Mouse (Mus musculus): ENCODE data around the gene Cacna1c. TPM values are rescaled to one million over a fixed set of nuclear protein-coding genes. Genes with fewer than 3 reads are reported as not detected.

Cacna1c gene
- polyA plus RNA-seq, 1 experiment: not detected

- H3ac ChIP-seq (ENCODE audit: control insufficient read depth, insufficient read length): no peak overlapping the region
- peaks cover 9% of the 10 kb centered on the region for H3K27me3 ChIP-seq (ENCODE audit: control insufficient read depth, insufficient read depth, insufficient read length)
- TF ChIP-seq POLR2A (IDR thresholded peaks at IDR 0.05; ENCODE audit: insufficient read length, low read depth) (no peak), TCF12 (IDR thresholded peaks at IDR 0.05; ENCODE audit: insufficient read depth, poor library complexity, severe bottlenecking) (no peak), REST (IDR thresholded peaks at IDR 0.05; ENCODE audit: insufficient read depth, insufficient read length) (no peak), MYOG (IDR thresholded peaks at IDR 0.05; ENCODE audit: control insufficient read depth in 1 of 3, insufficient read depth in 1 of 3, insufficient read length in 2 of 3, low read depth in 2 of 3) (no peak), MAX (IDR thresholded peaks at IDR 0.05; ENCODE audit: low read depth) (no peak), CEBPB (IDR thresholded peaks at IDR 0.05; ENCODE audit: insufficient read depth, poor library complexity, severe bottlenecking) (no peak), USF1 (IDR thresholded peaks at IDR 0.05; ENCODE audit: low read depth) (no peak), SRF (IDR thresholded peaks at IDR 0.05; ENCODE audit: control insufficient read depth, insufficient read length, low read depth) (no peak), POLR2AphosphoS2 (IDR thresholded peaks at IDR 0.05; ENCODE audit: insufficient read length, low read depth) (no peak), MYOD1 (IDR thresholded peaks at IDR 0.05; ENCODE audit: control insufficient read depth in 1 of 3, insufficient read length in 2 of 3, low read depth in 2 of 3) (no peak), TCF3 (IDR thresholded peaks at IDR 0.05; ENCODE audit: insufficient read length, low read depth) (no peak), E2F4 (IDR thresholded peaks at IDR 0.05; ENCODE audit: insufficient read depth) (no peak)
- no peak overlapping the region for H3K4me2 ChIP-seq (ENCODE audit: low read depth)
- no peak overlapping the region for H3K4me3 ChIP-seq
- no peaks in the 10 kb centered on the region for H3K79me2 ChIP-seq (ENCODE audit: control insufficient read depth, insufficient read depth)
- no peaks in the 10 kb centered on the region for H3K36me3 ChIP-seq (ENCODE audit: control insufficient read depth, insufficient read depth)
These were observed 393.9 kb downstream of the Cacna1c start for GRCm38 (mm10) chr6:118802286-118802685.

GRCm38 (mm10) chr6:118796393-118796792 is 399.8 kb downstream of the Cacna1c start:
- no peaks in the 10 kb centered on the region for H3K36me3 ChIP-seq (ENCODE audit: control insufficient read depth, insufficient read depth)

GRCm38 (mm10) chr6:118795716-118796115 is 400.5 kb downstream of the Cacna1c start:
- TF ChIP-seq REST (IDR thresholded peaks at IDR 0.05; ENCODE audit: insufficient read depth, insufficient read length) (no peak), TCF12 (IDR thresholded peaks at IDR 0.05; ENCODE audit: insufficient read depth, poor library complexity, severe bottlenecking) (no peak), CEBPB (IDR thresholded peaks at IDR 0.05; ENCODE audit: insufficient read depth, poor library complexity, severe bottlenecking) (no peak), MYOG (IDR thresholded peaks at IDR 0.05; ENCODE audit: control insufficient read depth in 1 of 3, insufficient read depth in 1 of 3, insufficient read length in 2 of 3, low read depth in 2 of 3) (no peak), SRF (IDR thresholded peaks at IDR 0.05; ENCODE audit: control insufficient read depth, insufficient read length, low read depth) (no peak), MYOD1 (IDR thresholded peaks at IDR 0.05; ENCODE audit: control insufficient read depth in 1 of 3, insufficient read length in 2 of 3, low read depth in 2 of 3) (no peak), TCF3 (IDR thresholded peaks at IDR 0.05; ENCODE audit: insufficient read length, low read depth) (no peak), POLR2AphosphoS2 (IDR thresholded peaks at IDR 0.05; ENCODE audit: insufficient read length, low read depth) (no peak)
- Histone ChIP-seq H3K36me3 (ENCODE audit: control insufficient read depth, insufficient read depth) (no peaks in the 10 kb centered on the region), H3K4me2 (ENCODE audit: low read depth) (no peak overlapping the region), H3K79me2 (ENCODE audit: control insufficient read depth, insufficient read depth) (no peaks in the 10 kb centered on the region), H3K27me3 (ENCODE audit: control insufficient read depth, insufficient read depth, insufficient read length) (peaks cover 2% of the 10 kb centered on the region), H3K4me3 (no peak overlapping the region), H3ac (ENCODE audit: control insufficient read depth, insufficient read length) (no peak overlapping the region)

More at GRCm38 (mm10) chr6:118796393-118796792, 399.8 kb downstream of the Cacna1c start:
- no peak overlapping the region for H3ac ChIP-seq (ENCODE audit: control insufficient read depth, insufficient read length)
- TF ChIP-seq MYOG (IDR thresholded peaks at IDR 0.05; ENCODE audit: control insufficient read depth in 1 of 3, insufficient read depth in 1 of 3, insufficient read length in 2 of 3, low read depth in 2 of 3) (no peak), POLR2AphosphoS2 (IDR thresholded peaks at IDR 0.05; ENCODE audit: insufficient read length, low read depth) (no peak), E2F4 (IDR thresholded peaks at IDR 0.05; ENCODE audit: insufficient read depth) (no peak), TCF12 (IDR thresholded peaks at IDR 0.05; ENCODE audit: insufficient read depth, poor library complexity, severe bottlenecking) (no peak), REST (IDR thresholded peaks at IDR 0.05; ENCODE audit: insufficient read depth, insufficient read length) (no peak), USF1 (IDR thresholded peaks at IDR 0.05; ENCODE audit: low read depth) (no peak), MAX (IDR thresholded peaks at IDR 0.05; ENCODE audit: low read depth) (no peak), MYOD1 (IDR thresholded peaks at IDR 0.05; ENCODE audit: control insufficient read depth in 1 of 3, insufficient read length in 2 of 3, low read depth in 2 of 3) (no peak)
- H3K4me2 ChIP-seq (ENCODE audit: low read depth): no peak overlapping the region
- H3K79me2 ChIP-seq (ENCODE audit: control insufficient read depth, insufficient read depth): no peaks in the 10 kb centered on the region
- H3K4me3 ChIP-seq: no peak overlapping the region
- H3K27me3 ChIP-seq (ENCODE audit: control insufficient read depth, insufficient read depth, insufficient read length): peaks cover 6% of the 10 kb centered on the region

GRCm38 (mm10) chr6:118791921-118792368 is 404.3 kb downstream of the Cacna1c start:
- Histone ChIP-seq H3K4me2 (ENCODE audit: low read depth) (no peak overlapping the region), H3K36me3 (ENCODE audit: control insufficient read depth, insufficient read depth) (no peaks in the 10 kb centered on the region), H3K4me3 (no peak overlapping the region)

More at GRCm38 (mm10) chr6:118791921-118792368, 404.3 kb downstream of the Cacna1c start:
- no peaks in the 10 kb centered on the region for H3K79me2 ChIP-seq (ENCODE audit: control insufficient read depth, insufficient read depth)
- no peaks in the 10 kb centered on the region for H3K27me3 ChIP-seq (ENCODE audit: control insufficient read depth, insufficient read depth, insufficient read length)
- H3ac ChIP-seq (ENCODE audit: control insufficient read depth, insufficient read length): no peak overlapping the region
- TF ChIP-seq POLR2AphosphoS2 (IDR thresholded peaks at IDR 0.05; ENCODE audit: insufficient read length, low read depth) (no peak), CEBPB (IDR thresholded peaks at IDR 0.05; ENCODE audit: insufficient read depth, poor library complexity, severe bottlenecking) (no peak), USF1 (IDR thresholded peaks at IDR 0.05; ENCODE audit: low read depth) (no peak), MYOG (IDR thresholded peaks at IDR 0.05; ENCODE audit: control insufficient read depth in 1 of 3, insufficient read depth in 1 of 3, insufficient read length in 2 of 3, low read depth in 2 of 3) (no peak), MYOD1 (IDR thresholded peaks at IDR 0.05; ENCODE audit: control insufficient read depth in 1 of 3, insufficient read length in 2 of 3, low read depth in 2 of 3) (no peak), TCF12 (IDR thresholded peaks at IDR 0.05; ENCODE audit: insufficient read depth, poor library complexity, severe bottlenecking) (no peak), MAX (IDR thresholded peaks at IDR 0.05; ENCODE audit: low read depth) (no peak), POLR2A (IDR thresholded peaks at IDR 0.05; ENCODE audit: insufficient read length, low read depth) (no peak), E2F4 (IDR thresholded peaks at IDR 0.05; ENCODE audit: insufficient read depth) (no peak), TCF3 (IDR thresholded peaks at IDR 0.05; ENCODE audit: insufficient read length, low read depth) (no peak), SRF (IDR thresholded peaks at IDR 0.05; ENCODE audit: control insufficient read depth, insufficient read length, low read depth) (no peak), REST (IDR thresholded peaks at IDR 0.05; ENCODE audit: insufficient read depth, insufficient read length) (no peak)

All from myocyte (in vitro differentiated cells).